Mouse (Mus musculus): ENCODE data around the gene Trappc3l.

- TF ChIP-seq MAFK (IDR thresholded peaks at IDR 0.05; ENCODE audit: insufficient replicate concordance, low read length) = no peak
- TF ChIP-seq CTCF (conservative IDR thresholded peaks at IDR 0.05 in 1 of 2, IDR thresholded peaks at IDR 0.05 in 1 of 2; ENCODE audit: low read depth in 2 of 2, low read length in 2 of 2) = no peak
- no peak for TF ChIP-seq POLR2A (IDR thresholded peaks at IDR 0.05; ENCODE audit: low read depth, low read length)
- no peak for TF ChIP-seq ELF1 (IDR thresholded peaks at IDR 0.05; ENCODE audit: low read depth, low read length)
- no peak for TF ChIP-seq ZNF384 (IDR thresholded peaks at IDR 0.05; ENCODE audit: low read depth, low read length)
- TF ChIP-seq TCF12 (IDR thresholded peaks at IDR 0.05; ENCODE audit: low read depth, low read length) = no peak
- TF ChIP-seq RAD21 (IDR thresholded peaks at IDR 0.05; ENCODE audit: low read depth, low read length) = no peak
- TF ChIP-seq CHD2 (IDR thresholded peaks at IDR 0.05; ENCODE audit: low read length) = no peak
Measured at GRCm38 (mm10) chr10:34053987-34054386, 16.6 kb downstream of the Trappc3l start.

Measured in CH12.LX (cell line).